Mouse (Mus musculus): Measurements from ENCODE around the gene Nts.
A peak's percentile ranks its signal among the peaks of the same experiment; 100 is the strongest.
"Not testable (repeated sequence)": the region's sequence is repeated elsewhere in the genome, so short reads cannot be mapped to it uniquely, and the experiment has no call there.

Nts gene

GRCm38 (mm10) chr10:102490386-102490785, at the start of gene Nts:
Gene Nts (minus strand): TSS chr10:102490486.
- no peak for DNase-seq (ENCODE audit: low read depth, low spot score)

GRCm38 (mm10) chr10:102527901-102528300, 37.6 kb upstream of the Nts start:
- DNase-seq (ENCODE audit: low read depth, low spot score) = no peak

DNA sequence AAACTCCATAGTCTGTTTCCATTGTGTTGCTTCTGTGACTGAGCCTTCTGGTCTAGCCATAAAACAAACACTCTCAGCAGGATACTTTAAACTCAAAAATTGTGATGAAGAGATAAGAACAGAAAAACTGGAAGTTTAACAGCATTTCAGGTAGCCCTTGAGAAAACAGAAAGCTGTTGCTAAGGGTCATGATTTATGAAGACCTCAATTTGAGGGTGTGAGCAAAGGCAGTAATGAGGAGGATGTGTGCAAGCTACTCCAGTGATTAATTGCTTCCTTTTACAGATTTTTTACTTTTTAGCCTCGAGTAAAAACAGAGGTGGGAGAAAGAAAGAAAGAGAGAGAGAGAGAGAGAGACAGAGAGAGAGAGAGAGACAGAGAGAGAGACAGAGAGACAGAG, 23.9 kb upstream of the Nts start:
- no peak for DNase-seq (ENCODE audit: low read depth, low spot score)

GRCm38 (mm10) chr10:102511807-102512461, 21.6 kb upstream of the Nts start, which contains the start of gene Rassf9:
Gene Rassf9 (plus strand): TSS chr10:102512222.
- DNase-seq (ENCODE audit: low read depth, low spot score) = no peak

GRCm38 (mm10) chr10:102511461-102511806, 21.1 kb upstream of the Nts start:
- DNase-seq (ENCODE audit: low read depth, low spot score) = no peak

GRCm38 (mm10) chr10:102507386-102507785, 17.1 kb upstream of the Nts start:
- no peak for DNase-seq (ENCODE audit: low read depth, low spot score)

DNA sequence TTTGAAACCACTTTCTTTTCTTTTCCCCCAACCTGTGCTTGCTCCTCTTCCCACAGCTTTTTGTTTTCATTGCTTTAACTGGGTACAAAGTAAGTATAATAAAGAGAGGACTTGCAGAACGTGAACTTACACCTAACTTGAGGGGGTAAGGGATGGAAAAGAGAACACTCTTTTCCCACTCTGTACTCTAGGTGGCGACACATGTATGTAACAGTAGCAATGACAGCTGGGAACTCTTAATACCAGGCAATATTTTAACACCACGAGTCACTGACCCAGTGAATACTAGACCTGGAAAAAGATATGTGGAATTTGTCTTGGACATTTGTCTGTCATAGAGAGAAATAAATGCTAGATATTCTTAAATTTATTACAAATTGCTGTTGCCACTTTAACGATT, 8.5 kb upstream of the Nts start:
- peak; percentile 6 for DNase-seq (ENCODE audit: low read depth, low spot score)

- DNase-seq (ENCODE audit: low read depth, low spot score) = peak; percentile 12
Observed at GRCm38 (mm10) chr10:102491792-102492191, 1.5 kb upstream of the Nts start.

DNA sequence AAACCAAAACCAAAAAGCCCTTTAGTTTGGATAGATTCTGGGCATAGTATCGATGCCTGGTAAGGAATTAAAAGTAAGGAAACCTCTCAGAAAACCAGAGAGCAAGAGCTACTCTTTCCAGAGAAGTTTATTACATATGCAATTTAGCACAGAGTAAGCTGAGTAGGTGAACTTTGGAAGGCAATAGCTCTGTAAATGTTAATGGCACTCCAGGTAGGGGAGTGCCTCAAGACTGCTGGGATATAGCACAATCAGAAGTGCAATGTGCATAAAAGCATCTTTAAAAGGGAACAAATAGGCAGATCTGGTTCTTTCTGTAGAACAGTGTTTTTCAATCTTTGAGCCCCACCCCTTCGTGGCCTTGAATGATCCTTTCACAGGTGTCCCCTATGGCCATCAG, 20.9 kb downstream of the Nts start:
- no peak for DNase-seq (ENCODE audit: low read depth, low spot score)

DNA sequence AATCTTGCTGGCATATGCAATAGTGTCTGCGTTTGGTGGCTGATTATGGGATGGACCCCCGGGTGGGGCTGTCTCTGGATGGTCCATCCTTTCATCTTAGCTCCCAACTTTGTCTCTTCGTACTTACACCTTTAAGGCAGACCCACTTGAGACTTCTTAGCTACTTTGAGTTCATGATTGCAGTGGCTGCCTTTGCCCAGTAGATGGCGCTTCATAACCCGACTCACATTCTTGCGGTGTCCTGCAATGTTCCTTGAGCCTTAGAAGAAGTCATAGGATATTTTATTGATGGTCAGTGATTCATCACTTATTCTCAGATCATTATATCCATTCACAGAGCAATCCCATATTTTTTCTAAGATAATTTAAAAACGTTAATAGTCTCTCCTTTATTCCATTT, 38.5 kb downstream of the Nts start:
- peak; percentile 23 for DNase-seq (ENCODE audit: low read depth, low spot score)

DNA sequence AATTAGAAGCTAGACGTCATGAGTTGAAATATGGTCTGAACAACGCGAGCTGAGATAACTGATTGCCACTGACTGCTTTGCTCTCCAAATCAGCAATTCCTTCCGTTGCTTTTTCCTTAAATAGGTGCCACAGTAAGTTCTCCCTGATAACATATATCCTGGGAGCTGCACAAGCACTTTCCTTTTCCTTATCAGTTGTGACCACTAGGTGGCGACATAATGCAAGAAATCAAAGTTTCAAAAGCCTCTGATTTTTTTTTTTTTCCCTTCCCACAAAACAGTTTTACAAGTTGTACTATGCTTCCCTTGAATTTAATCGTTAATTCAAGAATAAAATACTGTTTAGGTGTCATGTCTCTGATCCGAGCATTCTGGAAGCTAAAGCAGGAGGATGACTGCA, 40.8 kb downstream of the Nts start:
- DNase-seq (ENCODE audit: low read depth, low spot score) = peak; percentile 55

- peak; percentile 10 for DNase-seq (ENCODE audit: low read depth, low spot score)
Observed at GRCm38 (mm10) chr10:102444912-102445556, 45.3 kb downstream of the Nts start.

DNA sequence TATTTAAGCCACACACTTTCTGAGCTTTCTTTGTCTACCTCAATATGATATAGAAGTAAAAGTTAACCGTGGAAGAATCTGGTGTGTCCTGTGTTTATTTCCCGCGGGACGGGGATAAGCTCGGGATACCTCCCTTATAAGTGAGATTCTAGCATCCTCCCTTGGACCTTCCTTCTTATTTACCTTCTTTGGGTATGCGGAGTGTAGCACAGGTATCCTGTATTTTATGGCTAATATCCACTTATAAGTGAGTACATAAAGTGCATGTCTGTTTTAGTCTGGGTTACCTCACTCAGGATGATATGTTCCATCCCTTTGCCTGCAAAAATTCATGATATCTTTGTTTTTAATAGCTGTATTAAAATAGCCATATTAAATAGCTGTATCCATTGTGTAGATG, 54.8 kb downstream of the Nts start:
- DNase-seq (ENCODE audit: low read depth, low spot score) = not testable (repeated sequence)

- DNase-seq (ENCODE audit: low read depth, low spot score) = not testable (repeated sequence)
Observed at GRCm38 (mm10) chr10:102435048-102435447, 55.2 kb downstream of the Nts start.
